Mouse (Mus musculus) limb, embryonic 15.5 days (tissue): ENCODE measurements at regions not wholly inside any gene's neighbourhood (a gene's known extent, or its start where the extent isn't known, plus 50 kb on each side); places are given as distances from the start of the nearest gene placed in this dataset.

Source experiments
- ATAC-seq: fragments of 200-750 bp; cut with Nextera tagmentation; 2 replicates; pipeline ENCODE4 v1.8.0; 2017; ENCODE audit warnings: low read depth, moderate TSS enrichment; ENCODE audit not compliant: insufficient number of reproducible peaks, low FRiP score, low TSS enrichment
- H3K27ac ChIP-seq: fragments of 300-500 bp; sonication (generic); 2 replicates; pipeline ENCODE4 v1.5.1; 2015; ENCODE audit warnings: moderate library complexity, mild to moderate bottlenecking, inconsistent platforms
- H3K27me3 ChIP-seq: fragments of 300-500 bp; sonication (generic); 2 replicates; pipeline ENCODE4 v1.6.1; 2015; ENCODE audit warnings: inconsistent platforms
- H3K36me3 ChIP-seq: fragments of 300-500 bp; sonication (generic); 2 replicates; pipeline ENCODE4 v1.6.1; 2015; ENCODE audit warnings: inconsistent platforms
- H3K4me1 ChIP-seq: fragments of 300-500 bp; sonication (generic); 2 replicates; pipeline ENCODE4 v1.6.1; 2015; ENCODE audit warnings: inconsistent platforms
- H3K4me2 ChIP-seq: fragments of 300-500 bp; sonication (generic); 2 replicates; pipeline ENCODE4 v1.6.1; 2015; ENCODE audit warnings: mild to moderate bottlenecking, inconsistent platforms
- H3K4me3 ChIP-seq: fragments of 300-500 bp; sonication (generic); 2 replicates; pipeline ENCODE4 v1.5.1; 2015; ENCODE audit warnings: mild to moderate bottlenecking, inconsistent platforms
- H3K9ac ChIP-seq: fragments of 300-500 bp; sonication (generic); 2 replicates; pipeline ENCODE4 v1.6.1; 2015; ENCODE audit warnings: inconsistent platforms
- H3K9me3 ChIP-seq: fragments of 300-500 bp; sonication (generic); 2 replicates; pipeline ENCODE4 v1.6.1; 2016; ENCODE audit warnings: inconsistent platforms
- WGBS: fragments of 180-500 bp; shearing (Covaris S2); methylation state at CpG from one replicate; pipeline ENCODE4 v1.1.7; 2015; 5-methylcytosine and 5-hydroxymethylcytosine counted together

- Histone ChIP-seq H3K4me2 (no peak overlapping the region), H3K27me3 (no peaks in the 10 kb centered on the region), H3K9me3 (no peaks in the 10 kb centered on the region), H3K4me1 (no peaks in the 10 kb centered on the region), H3K36me3 (no peaks in the 10 kb centered on the region), H3K9ac (no peak overlapping the region), H3K27ac (no peak overlapping the region), H3K4me3 (no peak overlapping the region)
- WGBS: 43% methylated on average over 4 of the region's 4 CpGs
- ATAC-seq: no peak
These were observed 239.2 kb downstream of the Ins1 start for GRCm38 (mm10) chr19:52503331-52503730.
